Mouse (Mus musculus) heart, embryonic 10.5 days (tissue): ENCODE data around the gene Otop3. TPM values are rescaled to one million over a fixed set of nuclear protein-coding genes. Genes with fewer than 3 reads are reported as not detected.
A peak's percentile ranks its signal among the peaks of the same experiment; 100 is the strongest.

ENCODE experiments used
- DNase-seq: peaks from one replicate; pipeline ENCODE4 v3.0.0-alpha.2; 2017; ENCODE audit warnings: low spot score
- H3K27ac ChIP-seq: fragments of 300-500 bp; sonication (generic); 2 replicates; pipeline ENCODE4 v1.5.1; 2016; ENCODE audit warnings: mild to moderate bottlenecking
- H3K27me3 ChIP-seq: fragments of 300-500 bp; sonication (generic); 2 replicates; pipeline ENCODE4 v1.6.1; 2016; ENCODE audit warnings: mild to moderate bottlenecking; ENCODE audit not compliant: poor library complexity, insufficient read depth, severe bottlenecking
- H3K36me3 ChIP-seq: fragments of 300-500 bp; sonication (generic); 2 replicates; pipeline ENCODE4 v1.6.1; 2016; ENCODE audit warnings: mild to moderate bottlenecking, moderate library complexity
- H3K4me1 ChIP-seq: fragments of 300-500 bp; sonication (generic); 2 replicates; pipeline ENCODE4 v1.6.1; 2016; ENCODE audit warnings: mild to moderate bottlenecking
- H3K4me3 ChIP-seq: fragments of 300-500 bp; sonication (generic); 2 replicates; pipeline ENCODE4 v1.5.1; 2016; ENCODE audit warnings: mild to moderate bottlenecking, moderate library complexity
- H3K9me3 ChIP-seq: fragments of 300-500 bp; sonication (generic); 2 replicates; pipeline ENCODE4 v1.6.1; 2016; ENCODE audit warnings: mild to moderate bottlenecking, moderate library complexity
- WGBS: fragments of 180-500 bp; shearing (Covaris S2); methylation state at CpG from one replicate; pipeline ENCODE4 v1.1.7; 2016; 5-methylcytosine and 5-hydroxymethylcytosine counted together
- polyA plus RNA-seq: library from polyadenylated mRNA; unstranded; fragments of >200 nt; fragmentation: Nextera tagmentation; extraction: Ambion mirVana; gene quantifications from 2 replicates; pipeline ENCODE4 v1.2.1, GENCODE M21; 2016

The Otop3 gene
- polyA plus RNA-seq, 1 experiment from 2014 or later: 0.05 TPM

DNA sequence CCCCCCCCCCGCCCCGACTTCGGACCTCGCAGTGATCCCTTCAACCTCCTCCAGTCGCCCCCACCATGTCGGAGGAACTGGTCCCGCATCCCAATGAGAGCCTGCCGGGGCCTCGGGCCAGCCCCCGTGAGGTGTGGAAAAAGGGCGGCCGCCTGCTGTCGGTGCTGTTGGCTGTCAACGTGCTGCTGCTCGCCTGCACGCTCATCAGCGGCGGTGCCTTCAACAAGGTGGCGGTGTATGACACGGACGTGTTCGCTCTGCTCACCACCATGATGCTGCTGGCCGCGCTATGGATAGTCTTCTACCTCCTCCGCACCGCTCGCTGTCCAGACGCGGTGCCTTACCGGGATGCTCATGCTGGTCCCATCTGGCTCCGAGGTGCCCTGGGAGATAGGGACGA, 11.2 kb upstream of the Otop3 start:
- Histone ChIP-seq H3K36me3 (no peaks in the 10 kb centered on the region), H3K27ac (no peak overlapping the region), H3K4me1 (peaks cover 35% of the 10 kb centered on the region), H3K9me3 (no peaks in the 10 kb centered on the region), H3K4me3 (0 out of 2 replicates have a peak overlapping the region, but pooled peaks have one; percentile 12), H3K27me3 (peaks cover 95% of the 10 kb centered on the region)
- DNase-seq: no peak
- 17% methylated on average over 32 of the region's 32 CpGs for WGBS

DNA sequence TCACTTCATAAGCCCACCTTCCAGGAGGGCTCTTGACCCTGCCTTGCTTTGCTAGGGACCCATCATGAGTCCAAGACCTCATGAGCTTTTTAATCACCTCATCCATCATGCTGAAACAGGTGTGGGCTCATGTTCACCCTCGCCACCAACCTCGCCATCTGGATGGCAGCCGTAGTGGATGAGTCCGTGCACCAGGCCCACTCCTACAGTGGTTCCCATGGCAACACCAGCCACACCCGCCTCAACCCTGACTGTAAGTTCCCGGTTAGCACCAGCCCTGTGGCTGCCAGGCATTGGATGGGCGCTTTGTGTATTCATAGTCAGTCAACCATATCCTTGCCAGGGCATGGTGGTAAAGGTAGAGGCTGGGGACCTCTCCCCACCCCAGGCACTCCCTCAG, 7.8 kb upstream of the Otop3 start:
- 66% methylated on average over 7 of the region's 7 CpGs for WGBS
- H3K9me3 ChIP-seq: no peaks in the 10 kb centered on the region
- H3K27me3 ChIP-seq: peaks cover 94% of the 10 kb centered on the region
- peaks cover 10% of the 10 kb centered on the region for H3K4me1 ChIP-seq
- DNase-seq: no peak
- H3K27ac ChIP-seq: no peak overlapping the region
- H3K4me3 ChIP-seq: no peak overlapping the region
- no peaks in the 10 kb centered on the region for H3K36me3 ChIP-seq

DNA sequence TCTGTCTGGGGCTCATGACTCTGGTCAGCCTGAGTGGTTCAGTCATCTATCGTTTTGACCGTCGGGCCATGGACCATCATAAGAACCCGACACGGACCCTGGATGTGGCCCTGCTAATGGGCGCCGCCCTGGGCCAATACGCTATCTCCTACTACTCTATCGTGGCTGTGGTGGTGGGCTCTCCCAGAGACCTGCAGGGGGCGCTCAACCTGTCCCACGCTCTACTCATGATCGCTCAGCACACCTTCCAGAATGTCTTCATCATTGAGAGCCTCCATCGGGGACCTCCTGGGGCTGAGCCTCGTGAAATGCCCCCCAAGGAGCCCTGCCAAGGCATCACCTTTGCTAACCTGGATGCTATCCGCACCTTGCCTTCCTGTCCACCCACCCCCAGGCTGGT, 5.2 kb upstream of the Otop3 start:
- H3K4me3 ChIP-seq: no peak overlapping the region
- no peak overlapping the region for H3K27ac ChIP-seq
- H3K9me3 ChIP-seq: no peaks in the 10 kb centered on the region
- no peaks in the 10 kb centered on the region for H3K36me3 ChIP-seq
- no peak for DNase-seq
- H3K27me3 ChIP-seq: peaks cover 94% of the 10 kb centered on the region
- peaks cover 2% of the 10 kb centered on the region; the same call in 1 of the 2 replicates for H3K4me1 ChIP-seq
- 65% methylated on average over 15 of the region's 15 CpGs for WGBS

DNA sequence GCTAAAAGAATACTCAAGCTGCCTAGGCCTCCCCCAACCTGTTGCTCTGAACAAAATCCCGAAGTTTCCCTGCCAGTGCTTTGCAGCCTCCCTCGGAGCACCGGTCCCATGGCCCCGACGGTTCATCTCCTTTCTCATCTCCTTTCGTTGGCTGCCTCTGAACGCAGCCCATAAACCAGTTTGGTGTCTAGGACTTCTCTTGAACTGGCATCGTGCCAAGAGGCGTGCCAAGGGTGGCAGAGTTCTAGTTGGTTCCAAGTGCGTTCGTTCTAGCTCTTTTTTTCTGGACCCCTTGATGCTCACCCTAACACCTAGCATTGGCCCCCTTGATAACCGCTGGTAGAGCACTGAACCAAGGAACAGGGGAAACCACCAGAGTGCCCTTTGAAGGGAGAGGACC, 692 bp downstream of the Otop3 start:
- peaks cover 97% of the 10 kb centered on the region for H3K27me3 ChIP-seq
- no peaks in the 10 kb centered on the region for H3K9me3 ChIP-seq
- H3K27ac ChIP-seq: no peak overlapping the region
- no peak overlapping the region for H3K4me3 ChIP-seq
- DNase-seq: no peak
- H3K36me3 ChIP-seq: no peaks in the 10 kb centered on the region
- peaks cover 7% of the 10 kb centered on the region; the same call in 1 of the 2 replicates for H3K4me1 ChIP-seq
- 55% methylated on average over 12 of the region's 12 CpGs for WGBS

DNA sequence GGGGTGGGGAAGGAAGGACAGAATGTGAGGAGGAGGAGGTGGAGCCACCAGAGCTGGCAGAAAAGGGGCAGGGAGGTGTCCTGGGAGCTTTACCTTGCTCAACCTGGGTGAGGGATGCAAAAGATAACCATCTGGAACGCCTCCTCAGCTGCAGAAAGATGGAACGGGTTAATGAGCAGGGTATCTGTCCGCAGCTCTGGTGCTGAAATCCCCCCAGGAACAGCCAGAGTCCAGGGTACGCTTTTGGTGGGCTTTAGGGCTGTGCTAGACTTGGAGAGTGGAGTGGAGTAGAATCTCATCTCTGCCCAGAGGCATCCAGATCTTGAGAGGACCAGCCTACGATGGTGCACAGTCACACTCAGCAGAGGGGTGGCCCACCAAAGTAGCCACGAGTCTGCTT, 1.6 kb downstream of the Otop3 start:
- H3K36me3 ChIP-seq: no peaks in the 10 kb centered on the region
- H3K4me3 ChIP-seq: no peak overlapping the region
- DNase-seq: no peak
- WGBS: 14% methylated on average over 6 of the region's 6 CpGs
- H3K27me3 ChIP-seq: peaks cover 98% of the 10 kb centered on the region
- H3K9me3 ChIP-seq: no peaks in the 10 kb centered on the region
- peaks cover 7% of the 10 kb centered on the region; the same call in 1 of the 2 replicates for H3K4me1 ChIP-seq
- H3K27ac ChIP-seq: no peak overlapping the region

DNA sequence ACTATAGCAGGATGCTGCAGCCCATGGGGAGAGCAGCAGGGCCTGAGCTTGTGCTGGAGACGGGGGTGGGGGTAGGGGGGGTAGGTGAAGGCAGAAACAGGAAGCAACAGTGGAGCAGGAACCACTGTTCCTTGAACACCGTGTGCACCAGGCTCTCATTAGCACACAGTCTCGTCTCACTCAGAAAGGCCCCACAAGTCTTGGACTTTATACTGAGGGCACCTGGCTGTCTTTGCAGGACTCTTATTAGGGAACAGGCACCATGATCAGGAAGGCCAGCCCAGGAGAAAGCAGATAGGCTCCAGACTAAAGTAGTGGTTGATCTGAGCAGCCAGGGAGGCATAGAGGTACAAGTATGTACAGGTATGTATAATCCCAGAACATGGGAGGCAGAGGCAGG, 2.8 kb downstream of the Otop3 start:
- no peak for DNase-seq
- 52% methylated on average over 3 of the region's 3 CpGs for WGBS
- Histone ChIP-seq H3K27me3 (peaks cover 98% of the 10 kb centered on the region), H3K36me3 (no peaks in the 10 kb centered on the region), H3K4me1 (peaks cover 7% of the 10 kb centered on the region; the same call in 1 of the 2 replicates), H3K9me3 (no peaks in the 10 kb centered on the region), H3K4me3 (no peak overlapping the region), H3K27ac (no peak overlapping the region)

DNA sequence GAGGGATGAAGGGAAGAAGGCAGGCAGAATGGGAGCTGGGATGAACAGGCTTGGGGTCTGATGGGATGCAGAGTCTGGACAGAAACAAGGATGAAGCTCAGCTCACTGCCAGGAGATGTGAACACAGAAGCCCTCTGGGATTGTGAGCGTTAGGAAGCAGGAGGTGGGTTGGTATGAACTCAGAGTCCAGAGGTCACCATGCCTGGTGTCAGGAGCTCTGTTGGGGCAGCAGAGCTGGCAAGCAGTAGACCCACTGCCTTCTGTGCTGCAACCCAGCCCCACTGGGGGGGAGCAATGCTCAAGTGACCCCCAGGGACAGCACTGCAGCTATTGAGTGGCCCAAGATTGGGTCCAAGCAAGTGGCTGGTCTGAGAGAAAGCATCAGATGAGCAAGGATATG, 3.3 kb downstream of the Otop3 start:
- Histone ChIP-seq H3K9me3 (no peaks in the 10 kb centered on the region), H3K4me1 (peaks cover 7% of the 10 kb centered on the region; the same call in 1 of the 2 replicates), H3K27ac (no peak overlapping the region), H3K27me3 (peaks cover 97% of the 10 kb centered on the region), H3K36me3 (no peaks in the 10 kb centered on the region), H3K4me3 (no peak overlapping the region)
- no peak for DNase-seq
- WGBS: 67% methylated on average over 1 of the region's 1 CpGs

DNA sequence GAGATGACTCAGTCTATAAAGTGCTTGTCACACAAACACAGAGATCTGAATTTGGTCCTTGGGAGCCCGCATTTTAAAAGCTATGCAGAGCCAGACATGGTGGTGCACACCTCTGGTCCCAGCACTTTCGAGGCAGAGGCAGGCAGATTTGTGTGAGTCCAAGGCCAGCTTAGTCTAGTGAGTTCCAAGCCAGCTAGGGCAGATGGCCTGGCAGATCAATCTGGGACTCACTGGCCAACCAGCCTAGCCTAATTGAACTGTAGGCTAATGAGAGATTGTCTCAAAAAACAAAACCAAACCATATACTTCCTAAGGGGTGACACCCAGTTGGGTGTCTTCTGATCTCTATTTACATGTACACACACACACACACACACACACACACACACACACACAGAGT, 6.7 kb downstream of the Otop3 start:
- 67% methylated on average over 2 of the region's 2 CpGs for WGBS
- no peak overlapping the region for H3K4me3 ChIP-seq
- H3K9me3 ChIP-seq: no peaks in the 10 kb centered on the region
- H3K4me1 ChIP-seq: peaks cover 17% of the 10 kb centered on the region
- no peak overlapping the region for H3K27ac ChIP-seq
- peaks cover 95% of the 10 kb centered on the region for H3K27me3 ChIP-seq
- no peak for DNase-seq
- no peaks in the 10 kb centered on the region for H3K36me3 ChIP-seq

DNA sequence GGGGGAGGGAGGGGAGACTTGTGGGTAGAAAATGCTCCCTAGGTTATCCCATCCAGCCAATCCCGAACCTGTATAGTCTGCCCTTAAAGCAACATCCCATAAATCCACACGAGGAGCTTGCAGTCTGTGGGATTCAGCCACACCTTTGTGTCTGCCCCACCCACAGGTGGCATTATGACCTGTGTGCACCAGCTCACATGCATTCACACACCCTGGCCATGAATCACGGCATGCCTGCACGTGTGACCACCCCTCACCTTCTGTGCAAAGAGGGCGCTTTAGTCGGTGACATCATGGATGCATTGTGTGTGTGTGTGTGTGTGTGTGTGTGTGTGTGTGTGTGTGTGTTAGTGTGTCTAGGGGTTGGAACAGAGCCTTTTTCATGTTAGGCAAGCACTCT, 7.3 kb downstream of the Otop3 start:
- H3K4me3 ChIP-seq: no peak overlapping the region
- H3K36me3 ChIP-seq: no peaks in the 10 kb centered on the region
- no peak for DNase-seq
- H3K4me1 ChIP-seq: peaks cover 17% of the 10 kb centered on the region
- H3K27ac ChIP-seq: no peak overlapping the region
- H3K9me3 ChIP-seq: no peaks in the 10 kb centered on the region
- 74% methylated on average over 6 of the region's 6 CpGs for WGBS
- peaks cover 95% of the 10 kb centered on the region for H3K27me3 ChIP-seq

DNA sequence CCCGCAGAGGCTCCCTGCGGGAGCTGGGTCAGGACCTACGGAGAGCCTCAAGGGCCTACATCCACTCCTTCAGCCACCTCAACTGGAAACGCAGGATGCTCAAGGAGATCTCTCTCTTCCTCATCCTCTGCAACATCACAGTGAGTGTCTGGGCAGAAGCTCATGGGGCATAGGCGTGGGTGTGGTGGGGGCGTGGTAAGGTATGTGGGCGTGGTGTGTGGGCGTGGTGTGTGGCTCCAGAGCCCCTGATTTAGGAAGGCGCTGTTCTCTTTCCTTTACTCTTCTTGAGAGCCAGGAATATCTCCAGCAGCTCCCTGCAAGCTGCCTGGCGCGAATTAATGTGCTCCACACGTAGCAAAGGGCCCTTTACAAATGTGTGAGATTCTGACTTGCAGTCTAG, 10.4 kb downstream of the Otop3 start:
- no peak for DNase-seq
- Histone ChIP-seq H3K9me3 (no peaks in the 10 kb centered on the region), H3K36me3 (no peaks in the 10 kb centered on the region), H3K4me3 (no peak overlapping the region), H3K27me3 (peaks cover 97% of the 10 kb centered on the region), H3K27ac (no peak overlapping the region), H3K4me1 (peaks cover 38% of the 10 kb centered on the region)
- WGBS: 7% methylated on average over 12 of the region's 12 CpGs

DNA sequence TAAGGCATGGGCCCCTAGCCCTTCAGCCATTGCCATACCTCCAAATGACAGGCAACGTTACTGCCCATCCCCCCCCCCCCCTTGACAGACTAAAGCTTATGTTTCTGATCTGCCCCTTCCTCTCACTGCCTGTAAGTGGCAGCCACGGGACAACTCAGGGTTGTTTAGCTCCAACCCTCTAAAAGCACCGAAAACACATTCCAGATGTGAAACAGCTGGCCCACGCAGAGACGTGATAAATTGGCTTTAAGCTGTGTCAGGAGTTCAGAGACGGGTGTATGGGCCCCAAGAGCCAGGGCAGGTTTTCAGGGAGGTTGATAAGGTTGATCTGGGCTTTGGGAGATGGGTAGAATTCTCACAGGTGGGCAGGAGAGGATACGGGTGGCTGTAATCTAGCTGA, 11.0 kb downstream of the Otop3 start:
- H3K36me3 ChIP-seq: no peaks in the 10 kb centered on the region
- H3K4me3 ChIP-seq: no peak overlapping the region
- H3K9me3 ChIP-seq: no peaks in the 10 kb centered on the region
- H3K27me3 ChIP-seq: peaks cover 97% of the 10 kb centered on the region
- peaks cover 39% of the 10 kb centered on the region for H3K4me1 ChIP-seq
- DNase-seq: no peak
- 30% methylated on average over 7 of the region's 7 CpGs for WGBS
- no peak overlapping the region for H3K27ac ChIP-seq

DNA sequence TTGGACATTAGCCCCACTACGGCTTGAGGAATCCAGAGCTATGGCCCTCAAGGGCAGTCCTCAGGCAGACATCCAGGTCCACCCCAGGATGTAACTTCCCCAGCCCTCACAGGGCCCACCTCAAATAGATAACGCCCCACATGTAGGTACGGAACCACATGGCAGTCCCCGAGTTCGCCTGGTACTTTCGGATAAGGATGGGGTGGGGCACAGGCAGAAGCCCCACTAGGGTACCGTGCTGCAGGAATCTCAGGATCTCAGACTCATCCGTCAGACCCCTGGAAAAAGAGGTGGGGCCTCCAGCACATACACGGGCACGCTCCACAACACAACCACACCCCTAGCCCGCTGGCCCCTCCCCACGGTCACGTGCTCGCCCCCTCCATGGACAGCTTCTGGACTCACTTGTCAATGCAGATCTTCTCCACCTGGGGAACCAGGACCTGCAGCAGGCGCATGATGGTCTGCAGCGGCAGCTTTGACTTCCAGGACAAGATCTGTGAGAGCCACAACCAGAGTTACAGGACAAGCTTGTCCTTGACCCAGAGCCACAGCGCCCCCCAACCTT, 14.2 kb downstream of the Otop3 start:
- peaks cover 39% of the 10 kb centered on the region for H3K4me1 ChIP-seq
- 37% methylated on average over 17 of the region's 17 CpGs for WGBS
- no peaks in the 10 kb centered on the region for H3K9me3 ChIP-seq
- no peak overlapping the region for H3K27ac ChIP-seq
- DNase-seq: no peak
- H3K4me3 ChIP-seq: no peak overlapping the region
- no peaks in the 10 kb centered on the region; the same call in 1 of the 2 replicates for H3K36me3 ChIP-seq
- peaks cover 89% of the 10 kb centered on the region for H3K27me3 ChIP-seq

DNA sequence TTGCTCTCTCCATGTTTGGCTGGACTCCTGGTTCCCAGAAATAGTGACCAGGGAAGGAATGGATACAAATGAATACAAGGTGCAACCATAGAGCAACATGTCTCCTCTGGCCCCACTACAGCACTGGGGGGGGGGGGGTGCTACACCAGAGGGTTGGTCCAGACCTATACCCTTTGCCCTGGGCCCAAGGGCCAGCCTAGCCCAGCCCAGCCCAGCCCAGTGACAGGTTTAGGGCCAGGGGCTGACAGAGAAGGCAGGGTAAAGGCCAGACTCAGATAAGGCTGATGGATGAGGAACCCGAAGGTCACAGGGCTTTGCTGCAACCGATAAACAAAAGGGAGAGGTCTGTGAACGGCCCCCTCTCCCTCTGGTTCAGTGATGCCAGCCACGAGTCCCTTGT, 15.4 kb downstream of the Otop3 start:
- DNase-seq: no peak
- peaks cover 34% of the 10 kb centered on the region for H3K4me1 ChIP-seq
- peaks cover 86% of the 10 kb centered on the region for H3K27me3 ChIP-seq
- H3K27ac ChIP-seq: no peak overlapping the region
- no peak overlapping the region for H3K4me3 ChIP-seq
- 36% methylated on average over 4 of the region's 4 CpGs for WGBS
- no peaks in the 10 kb centered on the region for H3K9me3 ChIP-seq
- no peaks in the 10 kb centered on the region; the same call in 1 of the 2 replicates for H3K36me3 ChIP-seq

DNA sequence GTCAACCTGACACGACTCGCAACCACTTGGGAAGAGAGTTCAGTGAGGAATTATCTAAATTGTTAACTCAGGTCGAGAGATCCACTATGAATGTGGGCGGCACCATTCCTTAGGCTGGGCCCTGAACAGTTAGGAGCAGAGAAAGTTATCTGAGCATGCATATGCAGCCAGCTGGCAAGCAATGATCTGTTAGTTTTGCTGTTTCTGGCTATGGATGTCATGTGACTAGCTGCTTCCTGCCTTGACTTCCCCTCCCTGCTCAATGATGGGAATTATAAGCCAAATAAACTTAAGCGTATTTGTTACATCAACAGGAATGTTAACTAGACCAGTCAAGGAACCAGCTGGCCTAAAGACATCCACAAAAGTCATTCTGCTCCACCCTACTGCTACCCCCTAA, 18.8 kb downstream of the Otop3 start:
- no peaks in the 10 kb centered on the region for H3K9me3 ChIP-seq
- DNase-seq: no peak
- H3K27me3 ChIP-seq: peaks cover 83% of the 10 kb centered on the region
- no peaks in the 10 kb centered on the region; the same call in 1 of the 2 replicates for H3K36me3 ChIP-seq
- no peak overlapping the region for H3K27ac ChIP-seq
- no peak overlapping the region for H3K4me3 ChIP-seq
- 0 out of 2 replicates have a peak, but pooled peaks cover 13% of the 10 kb centered on the region for H3K4me1 ChIP-seq
- 83% methylated on average over 5 of the region's 5 CpGs for WGBS
